Mouse (Mus musculus): ENCODE results near the gene Sp8. TPM values are rescaled to one million over a fixed set of nuclear protein-coding genes. Genes with fewer than 3 reads are reported as not detected.

Sp8 gene
- 1 to 10 TPM; 1.5 to 2.6 TPM for total RNA-seq (2021)

DNA sequence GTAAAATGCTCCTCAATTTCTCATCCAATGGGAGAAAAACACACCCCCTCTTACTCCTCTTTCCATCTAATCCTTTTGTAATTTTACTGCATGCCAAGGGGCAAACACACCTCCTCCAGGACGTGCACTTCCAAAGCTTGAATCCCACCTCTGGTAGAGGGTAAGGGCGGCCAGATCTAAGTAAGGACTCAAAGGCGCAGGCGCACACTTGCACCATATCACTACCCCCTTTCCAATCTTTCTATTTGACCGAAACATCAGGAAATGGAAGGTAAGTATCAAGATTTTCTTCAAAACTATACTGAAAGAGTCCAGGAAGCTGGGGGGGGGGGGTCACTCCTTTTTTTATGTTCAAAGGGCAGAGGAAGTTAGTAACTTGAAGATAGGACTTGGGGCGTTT lies at the start of gene Sp8:
Gene Sp8, plus strand, starts transcription at position 109 of the 400 bp plus-strand sequence.
- no peak for DNase-seq (ENCODE audit: extremely low spot score in 1 of 2, low spot score in 1 of 2)

DNA sequence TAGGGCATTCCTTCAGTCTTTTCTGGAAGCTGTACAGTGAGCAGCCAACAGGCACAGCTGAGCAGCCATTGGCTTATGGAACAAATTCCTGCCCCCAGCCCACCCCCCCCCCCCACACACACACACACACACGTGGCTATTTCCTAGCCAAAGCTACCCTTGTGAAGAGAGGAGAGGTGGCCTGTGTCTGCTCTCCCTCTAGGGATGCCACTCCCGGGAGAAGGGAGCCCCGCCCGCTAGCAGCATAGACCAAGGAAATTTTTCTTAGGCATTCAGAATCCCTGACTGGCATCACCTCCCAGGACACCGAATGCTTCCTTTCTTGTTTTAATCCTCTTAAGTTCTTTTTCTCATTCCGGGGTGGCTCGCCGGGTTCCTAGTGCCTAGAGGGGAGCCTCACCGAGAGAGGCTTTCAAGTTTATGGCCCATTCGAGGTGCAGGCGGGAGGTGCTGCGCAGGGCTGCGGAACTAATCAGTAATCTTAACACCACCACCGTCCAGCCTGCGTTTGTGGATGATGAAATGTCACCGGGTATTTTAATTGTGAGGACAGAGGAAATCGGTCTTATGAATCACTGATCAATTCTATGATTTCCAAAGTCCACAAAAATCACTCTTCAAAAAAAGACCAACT lies 34.7 kb upstream of the Sp8 start:
- no peak for DNase-seq (ENCODE audit: extremely low spot score in 1 of 2, low spot score in 1 of 2)

DNA sequence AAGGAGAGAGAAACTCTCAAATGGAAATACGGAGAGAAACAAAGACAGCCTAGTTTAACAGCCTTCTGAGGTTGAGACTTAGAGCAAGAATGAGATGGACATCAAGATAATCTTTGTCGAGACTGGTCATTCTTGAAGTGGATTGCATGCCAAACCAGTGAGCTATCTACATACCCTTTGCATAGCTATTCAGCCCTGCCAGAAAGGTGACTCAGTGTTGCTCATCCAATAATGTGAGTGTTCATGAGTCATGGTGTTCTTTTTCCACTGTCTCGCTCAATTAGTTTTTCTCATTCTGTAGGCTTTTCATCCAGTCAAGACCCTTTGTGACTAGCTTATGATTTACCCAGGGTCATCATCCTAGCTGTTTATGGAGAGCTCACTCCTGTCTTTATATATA lies 31.6 kb upstream of the Sp8 start:
- no peak for DNase-seq (ENCODE audit: extremely low spot score in 1 of 2, low spot score in 1 of 2)

DNA sequence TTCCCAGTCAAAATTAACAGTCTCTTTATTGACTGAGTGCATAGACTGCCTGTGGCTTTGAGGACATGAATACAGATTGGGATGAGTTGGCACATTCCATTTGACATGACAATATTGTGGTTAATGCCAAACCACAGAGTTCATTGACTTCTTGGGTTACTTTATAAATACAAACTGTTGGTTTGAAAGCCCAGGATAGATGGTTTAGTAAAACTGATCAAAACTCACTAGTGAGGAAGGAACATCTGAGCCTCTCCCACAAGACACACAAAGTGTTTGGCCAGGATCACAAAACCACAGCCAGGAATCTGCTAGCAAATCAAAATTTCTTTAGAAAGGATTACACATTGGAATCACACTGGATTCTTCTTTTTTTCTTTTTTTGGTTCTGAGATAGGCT lies 30.0 kb upstream of the Sp8 start:
- DNase-seq (ENCODE audit: extremely low spot score in 1 of 2, low spot score in 1 of 2) = no peak

DNA sequence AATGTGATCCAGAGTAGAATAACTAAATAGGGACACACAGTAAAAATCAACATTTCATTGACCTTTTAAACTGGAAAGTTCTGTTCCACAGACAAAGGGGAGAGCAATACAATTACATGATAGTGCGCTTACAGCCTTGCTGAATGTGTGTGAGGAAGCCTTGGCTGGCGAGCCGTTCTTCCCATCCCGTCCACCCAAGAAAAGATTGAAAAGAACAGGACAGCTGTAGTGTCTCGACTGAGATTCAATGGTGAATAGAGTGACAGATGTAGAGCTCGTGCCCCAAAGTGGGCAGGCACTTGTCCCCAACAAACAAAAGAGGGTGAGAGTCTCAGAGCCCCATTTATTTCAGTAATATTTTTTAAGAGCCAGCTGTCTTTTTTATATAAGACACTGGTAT lies 16.2 kb upstream of the Sp8 start:
- no peak for DNase-seq (ENCODE audit: extremely low spot score in 1 of 2, low spot score in 1 of 2)

DNA sequence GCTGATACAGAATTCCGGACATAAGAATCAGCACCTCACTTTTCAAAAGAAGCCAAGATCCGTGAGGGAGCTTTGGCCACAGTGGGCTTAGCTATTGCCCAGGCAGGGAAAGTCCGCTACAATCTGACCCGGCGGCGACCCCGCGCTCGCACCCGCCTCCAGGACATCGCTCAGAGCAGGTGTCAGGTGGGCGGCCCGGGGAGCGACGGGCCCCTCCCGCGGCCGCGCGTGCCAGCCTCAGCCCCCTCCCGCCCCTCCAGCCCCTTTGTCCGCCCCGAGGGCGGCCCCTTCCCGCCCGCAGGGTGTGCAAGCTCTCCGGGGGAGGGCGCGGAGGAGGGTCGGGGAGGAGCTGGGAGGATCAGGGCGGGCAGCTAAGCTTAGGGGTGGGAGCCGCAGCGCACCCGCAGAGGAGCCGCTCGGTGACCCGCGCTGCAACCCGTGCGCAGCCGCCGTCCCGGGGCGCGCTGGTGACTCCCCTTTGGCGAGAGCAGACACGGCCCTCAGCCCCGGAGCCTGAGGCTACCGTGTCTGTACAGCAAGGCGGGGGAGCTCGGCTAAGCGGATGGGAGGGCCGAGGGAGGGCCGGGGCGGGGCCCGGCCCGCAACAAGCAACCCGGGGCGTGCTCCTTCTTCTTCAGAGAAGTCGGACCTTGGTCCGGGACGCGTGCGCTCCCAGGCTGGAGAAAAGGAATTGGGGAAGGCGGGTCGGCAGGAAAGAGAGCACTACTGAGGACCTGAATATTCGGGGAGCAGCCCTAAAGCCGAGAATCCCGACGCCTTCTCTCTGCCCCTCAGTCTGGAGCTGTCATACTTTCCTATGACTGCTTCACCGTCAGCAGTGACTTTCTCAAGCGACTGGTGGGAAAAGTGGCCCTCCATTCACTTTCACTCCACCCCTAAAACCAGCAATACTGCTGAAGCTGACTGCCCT lies 9.5 kb upstream of the Sp8 start:
- no peak for DNase-seq (ENCODE audit: extremely low spot score in 1 of 2, low spot score in 1 of 2)

DNA sequence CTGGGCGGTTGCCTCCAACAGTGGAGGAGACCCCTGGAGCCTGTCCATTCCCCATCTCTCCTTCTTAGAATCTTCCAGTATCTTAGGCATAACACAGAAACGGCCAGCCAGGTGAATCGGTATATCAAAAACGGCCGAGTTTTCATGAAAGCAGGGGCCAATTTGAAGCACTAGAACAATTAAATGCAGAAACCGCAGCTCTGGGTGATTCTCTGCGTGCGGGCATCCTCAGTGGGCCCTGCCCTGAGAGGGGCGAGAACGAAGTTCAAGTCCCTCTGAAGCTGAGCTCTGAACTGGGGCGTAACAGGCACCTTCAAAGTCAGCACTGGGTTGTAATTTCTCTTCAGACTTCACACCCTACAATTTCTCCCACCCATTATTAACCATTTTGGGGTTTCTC lies 8.8 kb upstream of the Sp8 start:
- no peak for DNase-seq (ENCODE audit: extremely low spot score in 1 of 2, low spot score in 1 of 2)

DNA sequence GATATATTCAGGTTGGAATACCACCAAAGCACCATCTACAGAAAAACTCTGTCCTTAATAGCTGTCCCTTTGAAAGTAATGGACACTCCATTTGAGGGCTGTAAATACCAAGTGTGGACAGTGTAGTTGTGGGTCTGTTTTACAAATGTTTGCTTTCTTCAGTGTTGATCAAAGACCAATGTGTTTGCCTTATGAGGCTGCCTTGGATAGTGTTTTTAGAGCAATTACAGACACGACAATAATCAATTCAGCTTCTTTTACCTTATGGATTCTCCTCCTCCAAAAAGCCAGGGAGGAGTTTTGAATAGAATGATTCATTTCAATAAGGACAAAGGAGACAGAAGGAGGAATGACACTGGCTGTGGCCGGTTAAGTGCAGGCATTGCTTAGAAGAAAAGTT lies 7.9 kb upstream of the Sp8 start:
- no peak for DNase-seq (ENCODE audit: extremely low spot score in 1 of 2, low spot score in 1 of 2)

DNA sequence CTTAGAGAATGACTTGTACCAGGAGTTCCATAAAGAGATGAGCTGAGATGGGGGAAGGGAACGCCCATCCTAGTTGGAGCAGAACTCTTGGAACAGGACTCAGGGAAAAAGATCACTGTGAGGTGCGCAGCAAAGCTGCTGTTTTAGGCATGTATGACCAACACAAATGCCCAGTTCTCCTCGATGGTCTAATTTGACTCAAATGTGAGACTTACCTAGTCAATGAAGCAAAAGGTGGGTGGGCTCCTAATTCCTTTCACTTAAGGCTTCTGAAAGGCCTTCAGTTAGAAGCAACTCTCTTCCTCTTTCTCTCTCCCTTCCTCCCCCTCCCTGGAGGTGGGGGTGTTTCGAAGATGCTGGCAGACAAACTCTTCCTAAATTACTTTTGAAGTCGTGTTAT lies 6.7 kb upstream of the Sp8 start:
- DNase-seq (ENCODE audit: extremely low spot score in 1 of 2, low spot score in 1 of 2) = no peak

DNA sequence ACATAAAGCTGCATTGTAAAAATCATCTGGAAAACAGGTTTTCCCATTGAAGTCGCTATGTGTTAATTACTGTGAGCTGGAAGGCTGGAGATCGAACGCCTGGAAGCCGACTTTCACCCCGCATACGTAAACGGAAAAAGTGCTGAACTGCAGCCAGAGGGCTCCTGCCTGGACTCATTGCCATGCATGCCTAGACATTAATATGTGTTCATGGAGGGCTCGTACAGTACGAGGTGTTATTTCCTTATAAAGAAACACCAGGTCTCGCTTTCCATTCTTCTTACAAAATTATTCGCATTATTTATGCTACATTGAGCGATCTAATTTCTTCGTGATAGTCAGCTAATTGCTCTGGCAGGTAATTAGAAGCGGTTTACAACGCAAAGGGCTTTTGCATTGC lies 5.8 kb upstream of the Sp8 start:
- no peak for DNase-seq (ENCODE audit: extremely low spot score in 1 of 2, low spot score in 1 of 2)

DNA sequence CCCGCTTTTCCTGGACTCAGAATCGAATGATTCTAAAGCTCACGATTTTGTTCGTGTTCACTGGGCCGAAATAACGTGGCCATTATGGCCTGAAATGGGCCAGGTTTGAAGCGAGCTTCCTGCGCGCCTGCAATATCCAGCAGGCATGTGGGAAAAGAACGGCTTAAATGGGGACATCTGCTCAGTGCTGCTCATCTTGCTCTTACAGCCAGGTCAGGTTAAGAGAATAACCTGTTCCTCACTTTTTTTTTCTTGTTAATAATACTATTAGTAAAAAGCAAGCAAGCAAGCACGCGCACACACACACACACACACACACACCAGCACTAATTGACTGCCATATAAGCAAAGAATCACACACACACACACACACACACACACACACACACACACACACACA lies 5.3 kb upstream of the Sp8 start:
- no peak for DNase-seq (ENCODE audit: extremely low spot score in 1 of 2, low spot score in 1 of 2)

DNA sequence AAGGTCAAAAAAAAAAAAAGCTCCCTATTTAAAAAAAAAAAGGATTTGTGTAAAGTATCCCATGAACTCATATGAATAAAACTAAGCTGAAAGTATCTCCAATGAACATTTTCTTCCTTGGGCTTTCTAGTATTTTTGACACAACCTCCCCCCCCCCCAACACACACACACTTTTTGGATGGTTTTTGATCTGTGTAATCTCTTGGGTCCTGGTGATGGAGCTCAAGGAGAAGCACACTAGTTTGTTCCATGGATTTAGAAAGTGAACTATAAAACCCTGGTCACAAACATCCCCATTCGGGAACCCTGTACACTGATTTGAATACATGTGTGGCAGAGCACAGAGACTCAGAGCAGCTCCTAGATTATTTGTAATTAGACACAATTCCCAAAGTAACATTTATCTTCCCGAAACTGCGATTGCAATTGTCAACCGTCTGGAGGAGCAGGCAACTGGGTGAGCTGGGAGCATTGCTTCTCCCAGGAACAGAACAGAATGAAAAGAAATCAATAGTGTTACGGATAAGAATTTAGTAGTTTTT lies 4.7 kb upstream of the Sp8 start:
- DNase-seq (ENCODE audit: extremely low spot score in 1 of 2, low spot score in 1 of 2) = no peak

DNA sequence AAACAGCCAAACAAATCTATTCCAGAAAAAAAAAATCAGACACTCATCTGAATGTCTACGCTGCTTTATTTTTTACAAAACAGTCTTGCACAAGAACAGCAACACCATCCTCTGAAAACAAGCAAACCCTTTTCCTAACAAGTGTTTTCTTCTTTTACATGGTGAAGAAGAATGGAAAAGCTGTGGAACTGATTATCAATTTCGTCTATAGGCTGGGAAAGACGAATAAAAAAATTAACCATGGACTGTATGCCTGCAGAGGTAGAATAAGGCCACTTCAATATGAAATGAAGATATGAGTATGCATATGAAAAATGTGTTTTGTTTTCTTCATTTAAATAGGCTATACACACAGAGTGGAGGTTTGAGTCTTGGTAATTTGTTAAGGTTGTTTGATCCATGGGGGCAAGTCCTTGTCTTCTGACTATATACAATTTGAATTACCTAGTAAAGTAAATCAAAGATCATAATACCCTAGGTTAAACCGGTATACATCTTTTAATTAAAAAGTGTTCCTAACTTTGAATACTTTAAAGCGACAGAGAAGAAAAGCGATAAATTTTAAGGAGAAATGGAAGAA lies 4.1 kb upstream of the Sp8 start:
- no peak for DNase-seq (ENCODE audit: extremely low spot score in 1 of 2, low spot score in 1 of 2)

DNA sequence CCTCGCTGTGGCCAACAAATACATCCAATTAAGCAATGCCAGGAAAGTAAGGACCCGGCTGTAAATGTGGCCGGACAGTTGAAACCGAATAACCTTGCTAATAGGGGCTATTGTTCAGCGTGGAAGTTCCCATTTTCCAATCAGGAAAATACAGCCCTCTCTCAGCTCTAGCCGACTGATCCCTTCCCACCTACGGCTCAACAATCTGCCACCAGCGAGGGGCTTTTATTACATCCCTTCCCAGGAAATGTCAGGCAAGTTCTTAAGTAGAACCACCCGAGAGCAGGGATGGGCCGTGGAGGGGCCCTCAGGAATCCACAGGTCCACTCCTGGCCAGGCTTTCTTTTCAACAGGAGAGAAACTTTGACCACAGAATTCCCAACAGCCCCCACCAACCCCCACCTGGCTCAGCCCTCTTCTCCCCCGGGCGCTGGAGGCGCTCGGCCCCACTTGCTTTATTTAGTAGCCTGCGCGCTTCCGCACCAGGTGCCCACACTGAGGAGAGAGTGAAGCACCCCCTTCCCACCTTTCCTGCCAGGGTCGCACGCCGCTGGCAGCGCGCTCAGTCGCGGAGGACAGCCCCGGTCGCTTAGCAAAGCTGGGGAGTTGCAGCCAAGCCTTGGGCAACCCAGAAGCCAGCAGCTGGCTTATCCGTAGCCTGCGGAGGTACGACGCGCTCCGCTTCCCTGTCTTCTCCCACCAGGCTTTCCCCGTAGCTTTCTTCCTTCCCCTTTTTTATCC lies 3.3 kb upstream of the Sp8 start:
- DNase-seq (ENCODE audit: extremely low spot score in 1 of 2, low spot score in 1 of 2) = no peak

DNA sequence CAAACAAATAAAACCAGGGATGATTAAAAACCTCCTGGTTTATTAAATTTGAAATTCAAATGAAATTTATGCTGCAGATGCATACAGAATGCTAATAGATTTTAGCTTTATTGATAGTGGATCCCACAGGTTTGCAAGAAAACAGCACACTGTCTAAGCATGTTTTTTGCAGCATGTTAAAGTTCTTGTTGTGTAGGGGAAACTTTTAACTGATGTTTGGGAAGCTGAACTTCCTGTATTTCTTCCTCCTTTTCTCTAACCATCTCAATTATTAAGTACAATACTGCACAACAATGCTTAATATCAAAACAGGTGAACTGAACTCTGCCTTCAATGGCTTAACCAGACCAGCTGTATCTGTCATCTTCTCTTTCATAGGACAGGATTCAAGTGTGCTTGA lies 2.0 kb upstream of the Sp8 start:
- no peak for DNase-seq (ENCODE audit: extremely low spot score in 1 of 2, low spot score in 1 of 2)

DNA sequence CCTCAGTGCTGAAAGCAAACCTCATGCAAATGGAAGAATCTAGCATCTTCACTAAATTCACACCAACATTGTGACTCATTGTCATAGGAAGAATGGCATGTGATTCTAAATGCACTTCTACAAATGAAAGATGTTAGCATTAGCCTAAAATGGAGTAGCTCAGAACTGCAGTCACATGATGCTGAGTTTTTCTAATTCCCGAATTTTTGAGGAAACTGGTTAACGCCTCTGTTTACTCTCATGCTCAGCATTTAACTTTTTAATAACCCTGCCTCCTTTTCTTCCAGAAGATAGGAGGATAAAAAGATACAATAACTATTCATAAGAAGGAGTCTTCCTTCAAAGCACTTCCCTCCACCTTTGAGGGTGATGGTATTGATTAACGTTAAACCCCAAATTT lies 1.3 kb upstream of the Sp8 start:
- DNase-seq (ENCODE audit: extremely low spot score in 1 of 2, low spot score in 1 of 2) = no peak

DNA sequence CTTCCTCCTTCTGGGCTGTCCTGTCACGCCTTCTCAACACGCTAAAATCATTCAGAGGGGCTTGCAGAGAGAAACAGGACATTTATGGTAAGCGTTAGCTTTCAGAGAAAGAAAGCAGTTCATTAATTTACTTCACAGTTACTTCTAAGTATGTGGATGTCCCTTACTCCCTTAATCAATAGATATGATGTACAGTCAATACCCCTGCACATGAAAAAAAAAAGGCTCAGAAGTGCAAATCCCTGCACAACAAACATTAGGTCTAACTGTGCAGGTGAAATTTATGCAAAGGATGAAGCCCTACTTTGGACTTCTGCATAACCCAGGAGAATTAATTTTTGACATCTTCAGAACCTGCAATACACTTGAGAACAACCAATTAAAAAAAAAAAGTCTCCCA lies 778 bp upstream of the Sp8 start:
- no peak for DNase-seq (ENCODE audit: extremely low spot score in 1 of 2, low spot score in 1 of 2)

DNA sequence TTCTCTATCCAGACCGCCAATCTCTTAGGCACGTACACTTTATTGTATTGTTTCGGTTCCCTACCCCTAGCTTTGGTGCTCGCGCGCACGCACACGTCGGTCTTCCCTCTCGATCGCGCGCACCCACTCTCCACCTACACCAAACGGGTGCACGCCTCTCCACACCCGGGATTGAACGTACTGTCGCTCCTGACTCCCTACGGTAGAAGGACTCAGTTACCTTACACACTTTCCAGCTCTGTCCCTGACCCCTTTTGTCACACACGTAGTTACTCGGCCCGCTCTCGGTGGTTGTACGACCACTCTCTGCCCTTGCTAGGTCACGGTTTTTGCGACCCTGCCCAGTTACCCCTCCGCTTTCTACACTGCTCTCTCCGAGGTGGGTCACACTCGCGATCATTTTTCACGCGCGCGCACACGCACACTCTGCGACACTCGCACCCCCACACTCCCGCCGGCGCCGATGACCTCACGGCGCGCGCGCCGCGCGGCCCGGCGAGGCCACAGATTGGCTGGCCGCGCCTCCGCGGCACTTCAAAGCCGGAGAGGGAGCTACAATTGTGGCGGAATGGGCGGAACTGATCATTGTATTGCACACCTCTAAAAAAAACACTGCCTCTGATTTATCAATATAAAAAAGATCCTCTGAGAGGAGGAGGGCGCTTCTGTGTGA lies 656 bp downstream of the Sp8 start:
- no peak for DNase-seq (ENCODE audit: extremely low spot score in 1 of 2, low spot score in 1 of 2)

DNA sequence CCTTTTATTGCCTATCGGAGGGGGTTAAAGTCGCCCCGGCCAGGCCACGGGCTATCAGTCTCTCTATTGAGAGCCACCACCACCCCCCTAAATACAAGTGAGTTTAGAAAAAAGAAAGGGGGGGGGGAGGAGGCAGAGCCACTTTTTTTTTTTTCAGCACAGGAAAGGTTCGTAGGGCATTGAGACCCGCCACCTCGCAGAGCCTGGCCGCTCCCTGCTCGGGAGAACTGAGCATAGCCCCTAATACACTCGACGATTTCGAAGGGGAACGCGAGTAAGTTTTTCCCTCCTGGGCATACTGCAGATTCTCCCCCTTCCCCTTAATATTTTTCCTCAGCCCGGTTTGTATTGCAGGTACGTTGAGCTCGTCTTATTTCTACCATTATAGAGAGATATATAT lies 1.3 kb downstream of the Sp8 start:
- DNase-seq (ENCODE audit: extremely low spot score in 1 of 2, low spot score in 1 of 2) = no peak

DNA sequence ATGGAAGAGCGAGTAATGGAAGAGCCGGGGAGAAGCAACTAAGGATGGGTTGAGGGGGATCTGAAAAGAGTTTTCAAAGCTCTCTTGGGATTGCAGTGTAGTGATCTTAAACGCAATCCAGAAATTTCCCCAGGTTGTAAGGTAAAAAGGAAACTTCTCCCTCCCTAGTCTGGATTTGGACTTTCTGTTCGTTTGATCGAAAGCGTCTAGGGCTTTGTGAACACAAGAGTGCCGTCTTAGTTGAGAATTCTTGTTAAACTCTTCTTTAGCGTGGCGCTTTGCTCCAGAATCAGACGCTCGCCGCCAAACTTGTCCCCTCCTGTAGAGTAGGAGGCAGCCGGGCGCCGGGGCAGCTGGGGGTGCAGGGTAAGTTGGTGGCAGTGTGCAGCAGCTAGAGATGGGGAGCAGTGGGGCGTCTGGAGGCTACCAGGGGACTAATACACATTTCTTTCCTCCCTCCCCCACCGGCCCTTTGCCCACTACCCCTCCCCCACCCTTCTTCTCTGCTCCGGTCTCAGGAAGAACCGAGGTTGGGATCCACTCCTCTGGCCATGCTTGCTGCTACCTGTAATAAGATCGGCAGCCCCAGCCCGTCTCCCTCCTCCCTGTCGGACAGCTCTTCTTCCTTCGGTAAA lies 1.8 kb downstream of the Sp8 start:
- no peak for DNase-seq (ENCODE audit: extremely low spot score in 1 of 2, low spot score in 1 of 2)

Data from layer of hippocampus, postnatal 25 days (tissue).